Mouse (Mus musculus): ENCODE results near the gene Rnf113a2.

DNA sequence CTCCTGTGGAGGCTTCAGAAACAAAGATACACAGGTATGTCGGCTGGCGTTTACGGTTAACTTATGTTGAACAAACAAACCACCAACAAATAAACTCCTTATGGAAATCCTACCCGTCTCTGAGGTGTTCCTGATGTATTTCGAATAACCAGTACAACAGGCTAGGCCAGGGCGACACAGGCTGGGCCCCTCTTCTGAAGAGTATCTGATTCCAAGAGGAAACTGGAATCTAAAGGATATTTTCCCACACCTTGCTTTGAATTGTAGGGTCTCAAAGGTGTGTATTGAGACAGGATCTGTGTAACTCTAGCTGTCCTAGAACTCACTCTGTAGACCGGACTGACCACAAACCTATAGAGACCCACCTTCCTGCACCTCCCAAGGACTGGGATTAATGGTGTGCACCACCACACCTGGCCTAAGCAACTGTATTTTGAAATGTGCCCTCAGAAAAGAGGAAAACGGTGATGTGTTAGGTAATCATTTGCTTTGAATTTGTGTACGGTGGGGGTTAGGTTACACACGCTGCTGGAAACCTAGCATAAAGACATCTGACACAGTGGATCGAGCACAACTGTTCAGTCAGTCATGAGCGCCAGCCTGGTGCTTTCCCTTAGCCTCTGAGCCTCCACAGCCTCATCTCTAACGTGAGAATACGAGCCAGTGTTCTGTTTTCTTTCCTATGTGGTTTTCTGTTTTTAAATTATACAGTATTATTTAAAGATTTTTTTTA is 19.9 kb upstream of the Rnf113a2 start:
- no peak for TF ChIP-seq CTCF (IDR thresholded peaks at IDR 0.05; ENCODE audit: control insufficient read depth, insufficient read depth, insufficient replicate concordance, low read depth, low read length)
- TF ChIP-seq POLR2A (IDR thresholded peaks at IDR 0.05; ENCODE audit: control insufficient read depth, low read depth, low read length), result no peak
